Mouse (Mus musculus): ENCODE measurements at regions not wholly inside any gene's neighbourhood (a gene's known extent, or its start where the extent isn't known, plus 50 kb on each side); places are given as distances from the start of the nearest gene placed in this dataset.
"Not testable (repeated sequence)": the region's sequence is repeated elsewhere in the genome, so short reads cannot be mapped to it uniquely, and the experiment has no call there.

- no peak for ATAC-seq
Measured at GRCm38 (mm10) chr6:22716864-22717557, 158.3 kb upstream of the Ptprz1 start.

- ATAC-seq = no peak
Measured at GRCm38 (mm10) chr6:22716144-22716856, 159.0 kb upstream of the Ptprz1 start.

- ATAC-seq = no peak
Measured at GRCm38 (mm10) chr6:22698187-22698586, 177.1 kb upstream of the Ptprz1 start.

GRCm38 (mm10) chr6:22688678-22689126 lies 186.6 kb upstream of the Ptprz1 start:
- no peak for ATAC-seq

GRCm38 (mm10) chr6:22674586-22674929 lies 200.7 kb upstream of the Ptprz1 start:
- ATAC-seq = no peak

- no peak for ATAC-seq
Measured at GRCm38 (mm10) chr6:22673919-22674585, 201.2 kb upstream of the Ptprz1 start.

GRCm38 (mm10) chr6:22671524-22671923 lies 203.8 kb upstream of the Ptprz1 start:
- ATAC-seq = no peak

GRCm38 (mm10) chr6:22668190-22668975 lies 206.9 kb upstream of the Ptprz1 start:
- ATAC-seq = no peak

GRCm38 (mm10) chr6:22657401-22657800 lies 217.9 kb upstream of the Ptprz1 start:
- not testable (repeated sequence) for ATAC-seq

- ATAC-seq = no peak
Measured at GRCm38 (mm10) chr6:22640100-22640499, 235.2 kb upstream of the Ptprz1 start.

GRCm38 (mm10) chr6:22635141-22635540 lies 240.2 kb upstream of the Ptprz1 start:
- ATAC-seq = no peak

- ATAC-seq = no peak
Measured at GRCm38 (mm10) chr6:22634740-22635139, 240.6 kb upstream of the Ptprz1 start.

- no peak for ATAC-seq
Measured at GRCm38 (mm10) chr6:22591592-22591991, 235.5 kb upstream of the Fam3c start.

- no peak for ATAC-seq
Measured at GRCm38 (mm10) chr6:22584851-22585250, 228.8 kb upstream of the Fam3c start.

- no peak for ATAC-seq
Measured at GRCm38 (mm10) chr6:22572925-22573324, 216.9 kb upstream of the Fam3c start.

- no peak for ATAC-seq
Measured at GRCm38 (mm10) chr6:22567891-22568290, 211.8 kb upstream of the Fam3c start.

- no peak for ATAC-seq
Measured at GRCm38 (mm10) chr6:22548296-22549245, 192.5 kb upstream of the Fam3c start.

- ATAC-seq = no peak
Measured at GRCm38 (mm10) chr6:22541603-22542002, 185.6 kb upstream of the Fam3c start.

GRCm38 (mm10) chr6:22538254-22538653 lies 182.2 kb upstream of the Fam3c start:
- ATAC-seq = no peak

- ATAC-seq = no peak
Measured at GRCm38 (mm10) chr6:22524384-22524783, 168.3 kb upstream of the Fam3c start.

GRCm38 (mm10) chr6:22523582-22524234 lies 167.7 kb upstream of the Fam3c start:
- ATAC-seq = no peak

All from inflammation-experienced regulatory T-cells, adult 6 months (primary cell).